Mouse (Mus musculus): Measurements from ENCODE around the gene Plekha4.

Plekha4 gene

DNA sequence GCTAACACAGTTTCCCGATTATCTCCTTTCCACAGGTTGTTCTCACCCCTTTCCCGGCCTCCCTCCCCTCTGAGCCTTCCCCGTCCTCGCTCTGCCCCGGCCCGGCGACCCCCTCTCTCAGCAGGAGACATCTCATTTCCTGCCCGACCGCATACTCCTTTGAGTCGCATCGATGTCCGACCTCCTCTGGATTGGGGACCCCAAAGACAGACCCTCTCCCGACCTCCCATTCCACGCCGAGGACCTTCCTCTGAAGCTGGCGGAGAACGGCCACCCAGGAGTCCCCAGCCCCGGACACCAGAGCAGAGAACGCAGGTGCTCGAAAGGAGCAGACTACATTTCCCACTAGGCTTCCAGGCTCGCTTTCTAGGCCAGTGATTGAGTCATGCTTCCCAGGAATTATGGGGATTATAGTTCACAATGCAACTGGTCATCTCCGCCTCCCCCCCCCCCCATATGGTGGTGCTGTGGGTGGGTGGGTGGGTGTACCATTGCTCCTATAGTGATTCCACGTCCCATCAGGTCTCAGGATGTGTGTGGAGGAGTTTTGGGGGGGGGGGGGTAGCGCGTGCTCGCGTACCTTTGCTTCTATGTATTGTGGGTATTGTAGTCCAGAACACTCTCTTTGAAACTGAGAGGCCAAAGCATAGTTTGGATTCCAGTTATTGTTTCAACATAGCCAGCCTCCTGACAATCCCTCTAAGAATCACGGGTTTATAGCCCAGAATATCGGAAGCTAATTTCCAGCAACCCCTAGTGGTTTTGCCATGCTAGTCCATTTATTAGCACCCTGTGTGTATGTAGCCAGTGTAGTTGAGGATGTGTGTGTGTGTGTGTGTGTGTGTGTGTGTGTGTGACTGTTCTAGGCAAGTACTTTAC is 12.3 kb downstream of the Plekha4 start:
- in situ Hi-C loops (cut with MboI) = no loop called here

DNA sequence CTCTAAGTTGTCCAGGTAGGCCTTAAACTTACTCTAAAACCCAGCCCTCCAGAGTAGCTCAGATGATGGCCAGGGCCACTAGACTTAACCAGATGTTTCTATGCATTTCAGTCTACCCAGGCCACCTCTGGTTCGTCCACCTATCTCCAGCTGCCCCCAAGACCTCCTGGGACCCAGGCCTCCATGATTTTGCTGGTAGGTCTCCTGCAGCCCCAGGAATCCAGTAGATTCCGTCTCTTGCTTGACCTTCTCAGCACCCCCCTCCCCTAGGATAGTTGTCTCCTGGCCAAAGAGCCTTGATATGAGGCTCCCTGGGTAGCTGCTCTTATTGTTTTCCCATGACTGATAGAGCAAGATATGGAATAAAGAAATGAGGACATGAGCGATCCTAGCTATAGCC is 13.0 kb downstream of the Plekha4 start:
- in situ Hi-C loops (cut with MboI) = no loop called here

DNA sequence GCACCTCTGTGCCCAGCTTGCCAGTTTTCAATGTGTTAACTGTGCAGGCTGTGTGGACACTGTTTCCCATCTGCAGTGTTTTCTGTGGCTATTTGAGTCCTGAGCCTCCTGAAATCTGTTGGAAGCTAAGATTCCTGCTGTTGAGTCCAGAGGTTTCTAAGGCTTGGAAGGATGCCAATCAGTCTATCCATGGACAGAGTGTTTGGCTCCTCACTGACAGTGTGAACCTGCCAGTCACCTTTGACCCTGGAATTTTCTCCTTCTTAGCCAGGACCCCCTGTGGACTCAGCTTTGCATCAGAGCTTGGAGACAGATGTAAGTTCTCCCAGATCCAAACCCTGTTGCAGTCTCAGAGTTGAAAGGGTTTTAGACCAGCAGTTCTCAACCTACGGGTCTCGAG is 14.1 kb downstream of the Plekha4 start:
- in situ Hi-C loops (cut with MboI) = no loop called here

DNA sequence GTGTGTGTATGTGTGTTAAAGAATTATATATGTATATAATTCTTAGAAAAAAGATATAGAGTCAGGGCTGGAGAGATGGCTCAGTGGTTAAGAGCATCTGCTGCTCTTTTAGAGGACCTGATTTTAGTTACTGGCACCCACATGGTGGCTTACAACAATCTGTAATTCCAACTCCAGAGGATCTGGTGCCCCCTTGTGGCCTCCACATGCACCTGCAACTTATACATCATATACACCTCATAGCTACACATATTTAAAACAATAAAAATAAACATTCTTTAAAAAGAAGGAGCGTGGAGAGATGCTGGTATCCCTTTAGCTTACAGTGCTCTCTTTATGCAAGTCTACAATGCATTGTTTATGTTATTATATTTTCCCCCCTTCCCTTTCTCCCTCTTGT is 18.4 kb downstream of the Plekha4 start:
- in situ Hi-C loops (cut with MboI) = no loop called here

DNA sequence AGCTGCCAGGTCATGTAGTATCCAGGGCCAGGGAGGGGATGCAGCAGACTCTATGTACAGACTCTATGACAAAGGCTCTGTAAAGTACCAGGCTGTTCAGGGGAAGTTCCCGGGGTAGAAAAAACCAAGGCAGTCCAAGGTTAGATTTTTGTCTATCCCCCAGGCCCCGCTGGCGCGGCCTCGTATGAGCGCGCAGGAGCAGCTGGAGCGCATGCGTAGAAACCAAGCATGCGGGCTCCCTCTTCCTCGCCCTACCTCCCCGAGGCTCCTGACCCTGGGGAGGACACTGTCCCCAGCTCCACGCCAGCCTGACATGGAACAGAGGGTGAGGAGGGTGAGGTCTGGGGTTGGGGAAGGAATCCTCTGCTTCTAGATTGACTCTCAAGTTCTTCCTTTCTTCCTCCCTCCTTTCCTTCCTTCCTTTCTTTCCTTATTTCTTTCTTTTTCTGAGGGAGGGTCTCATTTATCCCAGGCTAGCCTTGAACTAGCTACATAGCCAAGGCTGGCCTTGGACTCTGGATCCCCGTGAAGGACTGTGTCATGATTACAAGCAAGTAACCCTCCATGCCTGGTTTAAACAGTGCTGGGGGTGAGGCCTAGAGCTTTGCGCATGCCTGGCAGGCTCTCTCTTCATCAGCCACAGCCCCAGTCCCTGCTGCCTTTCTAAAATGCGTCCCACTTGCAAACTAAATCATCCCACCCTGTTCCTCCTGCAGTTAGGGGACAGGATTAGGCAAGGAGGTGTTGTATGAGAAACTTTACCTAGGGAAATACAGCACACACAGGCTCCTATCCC is 23.7 kb downstream of the Plekha4 start:
- in situ Hi-C loops (cut with MboI) = no loop called here

- in situ Hi-C loops (cut with MboI) = no loop called here
Observed at GRCm38 (mm10) chr7:45550821-45551511, 24.8 kb downstream of the Plekha4 start.

DNA sequence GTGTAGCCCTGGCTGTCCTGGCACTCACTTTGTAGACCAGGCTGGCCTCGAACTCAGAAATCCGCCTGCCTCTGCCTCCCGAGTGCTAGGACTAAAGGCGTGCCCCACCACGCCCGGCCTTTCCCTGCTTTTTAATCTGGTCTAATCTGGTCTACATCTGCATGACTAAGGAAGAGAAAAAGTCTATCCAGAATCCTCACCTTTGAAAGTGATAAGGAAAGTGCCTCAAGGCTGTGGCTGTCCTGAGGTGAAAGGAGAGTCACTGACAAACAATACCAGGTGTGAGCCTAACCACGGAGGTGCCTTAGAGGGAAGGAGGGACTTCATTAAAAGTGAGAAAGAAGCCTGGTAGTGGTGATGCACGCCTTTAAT is 25.4 kb downstream of the Plekha4 start:
- in situ Hi-C loops (cut with MboI) = no loop called here

DNA sequence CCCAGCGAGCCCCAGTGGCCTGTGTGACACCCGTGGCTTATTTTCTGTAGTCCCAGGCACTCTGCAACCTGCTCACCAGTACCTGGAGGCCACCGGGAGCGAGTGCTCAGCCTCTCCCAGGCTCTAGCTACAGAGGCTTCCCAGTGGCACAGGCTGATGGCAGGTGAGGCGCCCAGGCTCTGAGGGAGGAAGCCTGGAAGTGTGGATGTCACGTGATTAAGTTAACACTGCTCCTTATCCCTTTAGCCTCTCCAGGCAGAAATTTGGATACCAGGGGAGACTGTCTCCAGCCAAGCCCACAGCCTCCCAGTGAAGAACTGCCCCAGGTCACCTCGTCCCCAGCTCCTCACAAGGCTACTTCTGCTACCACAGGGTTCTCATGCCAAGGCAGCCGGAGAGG is 27.4 kb downstream of the Plekha4 start:
- in situ Hi-C loops (cut with MboI) = no loop called here

GRCm38 (mm10) chr7:45553990-45554389 is 27.9 kb downstream of the Plekha4 start:
- in situ Hi-C loops (cut with MboI) = no loop called here

- in situ Hi-C loops (cut with MboI) = loop anchor here (5.0 kb wide), 1 partner anchor 38 kb away; no protein-coding TSS in a partner anchor
Observed at GRCm38 (mm10) chr7:45554744-45555143, 28.6 kb downstream of the Plekha4 start, which contains the start of gene Hsd17b14. Gene Hsd17b14, plus strand, starts transcription at chr7:45554893.

- in situ Hi-C loops (cut with MboI) = loop anchor here (5.0 kb wide), 1 partner anchor 37 kb away; no protein-coding TSS in a partner anchor
Observed at GRCm38 (mm10) chr7:45555787-45556186, 29.7 kb downstream of the Plekha4 start.

DNA sequence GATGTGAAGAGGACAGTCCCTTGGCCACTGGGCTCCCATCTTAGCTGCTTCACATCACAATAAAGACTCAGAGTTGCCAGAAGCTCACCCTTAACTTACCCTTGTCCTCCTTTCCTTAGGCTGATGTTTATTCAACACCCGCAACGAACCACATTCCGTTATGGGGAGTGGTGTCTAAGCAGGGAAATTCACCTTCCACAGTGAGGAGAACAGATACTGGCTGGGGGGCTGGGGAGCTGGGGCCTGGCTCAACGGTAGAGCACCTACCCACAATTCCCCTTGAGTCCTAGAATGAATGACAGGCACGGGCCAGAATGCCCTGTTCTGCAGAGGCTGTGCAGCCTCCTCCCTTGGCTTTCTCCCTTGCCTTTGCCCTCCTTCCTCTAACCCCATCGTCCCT is 32.8 kb downstream of the Plekha4 start:
- in situ Hi-C loops (cut with MboI) = loop anchor here (5.0 kb wide), 1 partner anchor 33 kb away; no protein-coding TSS in a partner anchor

- in situ Hi-C loops (cut with MboI) = loop anchor here (5.0 kb wide), 2 partner anchors 48 to 108 kb away; partner anchors contain the start of gene Nucb1
Observed at GRCm38 (mm10) chr7:45560241-45560640, 34.1 kb downstream of the Plekha4 start.

DNA sequence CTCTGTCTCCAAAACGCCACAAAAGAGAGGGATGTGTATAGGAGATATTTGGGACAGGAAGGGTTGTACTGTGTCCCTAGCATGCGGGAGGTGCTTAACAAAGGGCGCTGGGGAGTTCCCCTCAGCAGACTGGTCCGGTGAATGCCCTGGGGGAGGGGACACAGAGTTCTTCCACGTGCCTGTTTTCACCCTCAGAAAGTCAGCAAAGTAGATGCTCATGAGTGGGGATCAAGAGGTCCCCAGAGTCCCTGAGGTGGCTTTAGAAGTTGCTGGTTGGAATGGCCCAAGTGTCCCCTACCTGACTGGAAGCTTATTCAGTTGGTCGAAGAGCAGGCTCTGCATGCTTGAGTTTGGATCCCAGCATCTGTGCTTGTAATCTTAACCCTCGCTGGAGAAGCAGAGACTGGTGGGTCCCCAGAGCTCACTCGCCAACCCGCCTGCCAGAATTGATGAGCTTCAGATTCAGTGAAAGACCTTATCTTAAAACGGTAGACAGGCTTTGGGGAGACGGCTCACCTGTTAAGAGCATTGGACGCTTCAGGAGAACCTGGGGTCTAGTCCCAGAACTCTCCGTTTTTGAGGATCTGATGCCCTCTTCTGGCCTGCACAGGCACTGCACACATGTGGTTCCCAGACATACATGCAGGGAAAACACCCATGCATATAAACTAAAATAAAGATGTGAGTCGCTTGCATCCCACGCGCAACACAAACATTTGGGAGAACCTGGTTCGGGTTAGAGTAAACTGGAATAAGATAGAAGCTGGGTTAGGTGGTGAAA is 34.9 kb downstream of the Plekha4 start:
- in situ Hi-C loops (cut with MboI) = loop anchor here (5.0 kb wide), 2 partner anchors 49 to 109 kb away; partner anchors contain the start of gene Nucb1

GRCm38 (mm10) chr7:45561624-45562520 is 35.7 kb downstream of the Plekha4 start:
- in situ Hi-C loops (cut with MboI) = loop anchor here (5.0 kb wide), 2 partner anchors 50 to 110 kb away; partner anchors contain the start of gene Nucb1

GRCm38 (mm10) chr7:45564811-45565210 is 38.7 kb downstream of the Plekha4 start:
- in situ Hi-C loops (cut with MboI) = loop anchor here (5.0 kb wide), 2 partner anchors 53 to 113 kb away; partner anchors contain the start of gene Nucb1

- in situ Hi-C loops (cut with MboI) = no loop called here
Observed at GRCm38 (mm10) chr7:45565446-45565845, 39.3 kb downstream of the Plekha4 start.

DNA sequence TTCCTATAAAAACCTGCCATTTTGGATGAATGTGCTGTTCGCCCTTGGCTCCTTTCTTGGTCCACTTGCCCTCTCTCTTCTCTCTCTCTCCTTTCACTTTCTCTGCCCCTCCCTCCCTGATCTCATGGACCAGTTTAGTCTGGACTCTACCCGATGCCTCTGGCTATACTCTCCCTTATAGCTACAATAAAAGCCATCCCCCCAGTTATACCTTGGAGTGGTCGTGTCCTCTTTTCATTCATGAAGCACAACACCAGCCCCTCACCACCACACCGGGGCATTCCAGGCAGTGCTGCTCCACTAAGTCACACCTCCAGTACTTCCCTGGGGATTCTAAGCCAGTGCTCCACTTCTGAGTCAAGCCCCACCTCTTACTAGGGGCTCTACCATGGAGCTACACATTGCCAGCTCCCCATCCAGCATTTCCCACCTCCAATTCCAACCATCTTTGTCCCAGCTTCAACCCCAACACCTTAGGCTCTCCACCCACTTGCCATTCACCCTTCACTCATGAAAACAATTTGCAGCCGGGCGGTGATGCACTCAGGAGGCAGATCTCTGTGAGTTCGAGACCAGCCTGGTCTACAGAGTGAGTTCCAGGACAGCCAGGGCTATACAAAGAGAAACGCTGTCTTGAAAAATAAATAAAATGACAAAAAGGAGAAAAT is 41.1 kb downstream of the Plekha4 start:
- in situ Hi-C loops (cut with MboI) = no loop called here

- in situ Hi-C loops (cut with MboI) = no loop called here
Observed at GRCm38 (mm10) chr7:45567780-45568516, 41.8 kb downstream of the Plekha4 start.

Data from mature B cell (primary cell).